Mouse (Mus musculus) layer of hippocampus, adult 9-11 months (tissue): Measurements from ENCODE around the gene Tmem123.
A peak's percentile ranks its signal among the peaks of the same experiment; 100 is the strongest.

Source experiments
- DNase-seq: peaks from one replicate; pipeline ENCODE4 v3.0.0; 2022

Gene Tmem123

DNA sequence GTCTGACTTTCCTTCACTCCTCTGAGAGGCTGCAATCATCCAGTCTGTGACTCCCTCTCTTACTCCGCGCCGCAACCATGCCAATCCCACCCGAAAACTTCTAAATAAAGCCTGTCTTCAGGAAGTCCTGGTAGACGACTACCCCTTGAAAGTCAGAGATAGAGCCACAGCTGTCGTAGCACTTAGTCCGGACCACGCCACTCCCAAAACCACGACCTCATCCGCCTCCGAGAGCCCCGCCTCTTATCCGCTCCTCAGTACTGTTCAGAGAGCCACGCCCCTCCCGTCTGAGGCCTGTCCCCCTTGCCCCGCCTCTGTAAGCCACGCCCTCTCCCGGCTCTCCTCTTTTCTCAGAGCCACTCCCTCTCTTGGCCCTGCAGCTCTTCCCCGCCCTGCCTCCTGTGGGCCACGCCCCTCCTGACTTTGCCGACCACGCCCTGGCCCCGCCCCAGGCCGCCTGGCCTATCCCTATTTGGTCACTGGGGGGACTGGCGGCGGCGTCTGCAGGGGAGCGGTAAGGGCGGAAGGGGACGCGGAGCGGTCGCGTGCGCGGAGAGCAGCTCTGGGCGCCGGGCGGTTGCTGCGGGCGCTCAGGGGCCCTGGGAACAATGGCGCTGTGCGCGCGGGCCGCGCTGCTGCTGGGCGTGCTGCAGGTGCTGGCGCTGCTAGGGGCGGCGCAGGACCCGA lies at the start of gene Tmem123:
Tmem123 (plus strand) TSS at position 428 of the 687 bp plus-strand sequence.
- DNase-seq, result peak; percentile 99

DNA sequence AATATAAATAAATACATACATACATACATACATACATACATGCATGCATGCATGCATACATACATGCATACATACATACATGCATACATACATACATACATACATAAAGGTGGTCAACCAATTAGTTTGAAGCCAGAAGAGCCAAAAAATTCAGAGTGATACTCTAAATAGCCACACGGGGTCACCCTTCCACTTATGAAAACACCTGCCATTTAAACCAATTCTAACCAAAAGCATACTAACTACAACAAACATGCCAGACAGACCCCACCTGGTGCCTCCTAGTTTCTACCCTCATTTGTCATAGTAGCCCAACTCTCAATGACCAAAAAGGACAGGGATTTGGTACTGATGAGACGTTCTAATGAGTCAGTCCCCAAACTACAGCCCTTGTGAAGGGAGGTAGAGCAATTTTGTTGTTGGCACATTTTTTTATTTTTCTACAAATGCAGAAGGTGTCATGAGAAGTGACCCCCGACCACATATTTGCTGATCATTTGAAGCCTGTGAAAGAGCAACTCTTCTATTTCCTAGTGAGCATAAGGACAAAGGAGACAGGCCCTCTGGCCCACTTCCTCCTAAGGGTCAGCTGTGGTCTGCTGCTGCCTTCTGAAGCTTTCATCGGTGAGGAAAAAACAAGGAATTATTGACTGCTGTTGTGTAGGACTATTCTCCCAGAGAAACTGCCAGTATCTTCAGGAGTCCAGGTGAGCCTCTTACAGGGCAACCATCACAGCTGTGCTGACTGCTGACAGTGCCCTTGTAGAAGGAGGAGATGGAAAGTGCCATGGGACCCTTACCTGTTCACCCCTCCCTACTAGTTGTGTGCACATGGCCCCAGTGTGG lies 49.6 kb upstream of the Tmem123 start:
- peak; percentile 21 for DNase-seq

DNA sequence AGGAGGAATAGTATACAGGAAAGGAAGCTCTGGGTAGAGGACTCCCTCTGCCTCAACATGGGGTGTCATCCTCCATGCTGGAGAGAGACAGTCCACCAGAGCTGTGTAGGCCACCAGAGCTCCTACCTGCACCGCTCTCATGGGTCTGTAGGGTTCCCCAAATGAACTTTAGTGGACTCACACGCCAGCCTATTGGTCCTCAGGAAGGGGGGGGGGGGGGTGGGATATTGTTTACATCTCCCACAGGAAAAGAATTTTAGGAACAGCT lies 49.0 kb upstream of the Tmem123 start:
- no peak for DNase-seq

DNA sequence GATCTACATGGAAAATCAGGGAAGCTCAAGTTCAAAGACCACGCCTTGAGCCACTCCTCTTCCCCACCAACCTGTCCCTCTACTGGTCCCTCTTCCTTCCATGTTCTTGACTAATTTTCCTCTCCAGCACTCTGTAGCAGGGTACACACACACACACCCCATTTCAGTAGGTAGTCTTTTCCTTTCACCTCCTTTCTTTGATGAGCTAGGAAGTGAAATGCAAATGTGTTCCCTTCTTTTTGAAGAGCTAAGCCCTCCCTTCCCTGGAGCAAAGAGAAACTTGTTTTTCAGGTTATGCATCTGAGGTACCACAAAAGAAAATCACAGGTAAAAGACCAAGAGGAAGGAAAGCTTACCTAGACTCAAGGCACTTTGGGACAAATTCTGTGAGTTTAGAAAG lies 42.3 kb upstream of the Tmem123 start:
- DNase-seq, result no peak

DNA sequence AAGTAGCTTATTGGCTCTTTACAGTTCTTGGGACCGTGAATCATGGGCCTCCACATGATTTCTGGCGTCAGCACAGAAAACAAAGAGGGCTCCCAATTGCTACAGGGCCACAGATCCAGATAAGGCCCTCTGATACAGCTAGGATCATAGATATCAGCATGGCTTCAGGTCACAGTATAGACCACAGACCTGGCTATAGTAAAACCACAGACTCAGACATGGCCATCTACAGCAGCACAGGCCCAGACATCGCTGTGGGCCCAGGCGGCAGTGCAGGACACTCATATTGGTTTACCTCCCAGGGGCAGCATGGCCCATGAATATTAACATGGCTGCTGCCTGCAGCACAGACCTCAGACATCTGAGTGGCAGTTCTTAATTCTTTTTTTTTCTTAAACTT lies 34.8 kb upstream of the Tmem123 start:
- no peak for DNase-seq

DNA sequence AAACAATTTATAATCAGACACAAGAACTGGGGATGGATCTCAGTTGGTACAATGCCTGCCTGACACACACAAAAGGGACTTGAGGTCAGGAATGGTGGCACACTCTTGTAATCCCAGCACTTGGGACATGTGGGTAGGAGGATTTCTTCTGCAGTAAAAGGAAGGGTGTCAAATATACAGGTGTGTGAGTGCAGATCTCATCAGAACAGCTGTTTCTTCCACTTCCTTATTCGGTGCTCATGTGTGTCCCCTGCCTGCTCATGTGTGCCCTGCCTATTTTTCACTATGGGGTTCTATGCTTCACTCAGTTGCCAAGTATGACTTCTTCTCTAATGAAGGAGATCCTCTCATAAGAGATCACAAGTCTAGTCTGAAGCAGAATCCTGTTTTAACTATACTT lies 21.1 kb upstream of the Tmem123 start:
- no peak for DNase-seq

DNA sequence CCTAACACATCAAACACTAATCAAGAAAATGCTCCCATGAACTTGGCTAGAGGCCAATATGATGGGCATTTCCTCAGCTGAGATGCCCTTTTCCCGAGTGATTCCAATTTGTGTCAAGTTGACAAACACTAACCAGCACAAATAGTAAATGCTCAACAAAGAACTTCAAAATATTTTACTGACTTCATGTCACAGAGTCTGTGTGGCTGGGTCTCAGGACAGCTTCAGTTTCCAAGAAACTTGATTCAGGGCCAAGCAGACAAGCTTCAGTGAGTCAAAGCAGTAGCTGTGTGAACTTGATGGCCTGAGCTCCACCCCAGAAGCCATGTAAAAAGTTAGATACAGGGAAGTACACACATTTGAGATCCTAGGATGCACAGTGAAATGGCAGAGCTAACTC lies 19.7 kb upstream of the Tmem123 start:
- no peak for DNase-seq

DNA sequence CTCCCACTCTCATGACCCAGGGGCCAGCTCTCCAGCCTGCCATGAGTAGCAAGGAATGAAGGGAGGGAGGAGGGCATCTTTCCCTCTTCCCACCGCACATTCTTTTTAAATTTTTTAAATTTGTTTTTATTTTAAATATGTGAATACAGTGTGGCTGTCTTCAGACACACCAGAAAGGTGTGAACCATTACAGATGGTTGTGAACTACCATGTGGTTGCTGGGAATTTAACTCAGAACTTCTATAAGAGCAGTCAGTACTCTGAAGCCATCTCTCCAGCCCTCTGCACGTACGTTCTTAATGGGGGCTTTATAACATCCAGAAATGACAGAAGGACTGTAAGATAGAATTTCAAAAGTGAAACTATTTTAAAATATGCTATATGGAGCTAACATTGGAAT lies 15.0 kb upstream of the Tmem123 start:
- DNase-seq, result no peak

DNA sequence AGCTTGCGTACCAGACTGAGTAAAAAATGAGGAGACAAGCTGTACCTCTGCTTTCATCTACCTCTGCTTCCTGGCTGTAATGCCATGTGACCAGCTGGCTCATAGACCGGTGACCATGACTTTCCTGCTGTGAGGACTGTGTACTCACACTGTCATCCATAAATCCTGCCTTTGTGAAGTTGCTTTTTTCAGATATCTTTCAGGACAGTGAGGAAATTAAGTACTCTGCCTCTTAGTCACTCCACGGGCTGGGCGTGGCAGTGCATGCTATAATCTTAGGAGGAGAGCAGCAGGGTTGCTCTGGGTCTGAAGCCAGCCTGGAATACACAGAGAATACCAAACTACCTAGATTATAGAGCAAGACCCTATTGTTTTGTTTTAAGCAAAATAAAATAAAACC lies 14.3 kb upstream of the Tmem123 start:
- DNase-seq, result no peak

DNA sequence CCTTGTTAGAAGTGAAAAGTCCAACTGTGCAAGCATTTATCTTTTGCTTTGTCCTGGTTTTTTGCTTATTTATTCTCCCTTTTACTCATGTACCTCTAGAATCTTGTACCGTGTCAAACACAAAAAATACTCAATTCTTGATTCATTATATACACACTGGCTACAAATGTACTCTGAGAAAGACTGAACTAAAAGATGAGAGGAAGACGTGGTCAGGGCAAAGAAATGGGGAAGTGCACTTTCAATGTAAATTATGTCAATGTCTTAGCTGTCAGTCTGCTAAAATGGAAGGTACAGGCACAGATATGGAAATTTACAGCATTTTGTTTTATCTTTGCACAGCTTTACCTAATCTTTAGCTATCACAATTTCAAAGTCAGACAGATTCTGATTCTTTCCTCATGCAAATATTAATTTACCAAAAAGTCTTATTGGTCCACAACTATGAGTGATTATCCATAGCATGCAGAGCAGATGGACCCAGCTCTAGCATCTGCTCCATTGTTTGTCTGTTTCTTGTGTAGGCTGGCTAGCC lies 7.9 kb upstream of the Tmem123 start:
- DNase-seq, result no peak

DNA sequence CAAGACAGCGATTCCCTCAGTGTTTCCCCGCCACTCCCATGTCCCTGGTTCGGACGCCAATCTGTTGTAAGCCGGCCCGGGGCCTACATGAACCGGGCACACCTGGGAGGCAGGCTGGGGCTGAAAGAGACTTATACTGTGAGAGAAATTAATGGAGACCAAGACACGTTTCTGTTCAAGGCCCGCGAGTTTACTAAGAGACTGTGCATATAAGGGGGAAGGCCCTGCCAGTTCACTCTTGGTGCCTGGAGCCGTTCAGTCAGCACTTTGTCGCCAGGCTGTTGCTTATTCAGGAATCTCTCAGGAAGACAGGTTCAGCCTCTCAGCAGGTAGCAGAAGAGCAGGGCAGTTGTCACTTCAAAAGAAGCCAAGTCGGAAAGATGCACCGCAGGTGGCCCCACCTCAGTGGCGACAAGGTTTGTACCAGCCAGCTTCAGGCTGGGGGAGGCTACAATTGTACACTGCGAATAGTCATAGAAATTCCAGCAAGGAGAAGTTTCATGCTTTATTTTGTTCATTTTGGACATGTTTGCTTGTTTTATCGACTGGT lies 1.9 kb upstream of the Tmem123 start:
- DNase-seq, result no peak

DNA sequence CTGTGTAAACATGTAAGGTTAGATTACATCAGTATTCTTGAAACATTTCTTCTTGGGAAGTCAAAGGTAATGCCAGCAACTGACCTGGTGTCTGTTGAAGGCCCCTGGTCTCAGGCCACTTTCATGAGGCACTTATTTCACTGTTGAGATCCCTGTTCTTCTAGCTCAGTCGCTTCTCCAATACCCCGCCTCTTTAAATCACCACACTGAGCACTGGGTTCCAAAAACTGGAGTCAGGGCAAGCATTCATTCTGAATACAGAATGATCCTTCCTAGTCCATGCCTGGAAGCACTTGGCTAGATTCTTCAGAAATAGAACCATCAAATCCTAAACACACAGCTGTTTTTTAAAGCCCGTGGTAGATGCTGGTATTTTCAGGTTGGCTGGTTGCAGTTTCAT lies 1.1 kb upstream of the Tmem123 start:
- no peak for DNase-seq

DNA sequence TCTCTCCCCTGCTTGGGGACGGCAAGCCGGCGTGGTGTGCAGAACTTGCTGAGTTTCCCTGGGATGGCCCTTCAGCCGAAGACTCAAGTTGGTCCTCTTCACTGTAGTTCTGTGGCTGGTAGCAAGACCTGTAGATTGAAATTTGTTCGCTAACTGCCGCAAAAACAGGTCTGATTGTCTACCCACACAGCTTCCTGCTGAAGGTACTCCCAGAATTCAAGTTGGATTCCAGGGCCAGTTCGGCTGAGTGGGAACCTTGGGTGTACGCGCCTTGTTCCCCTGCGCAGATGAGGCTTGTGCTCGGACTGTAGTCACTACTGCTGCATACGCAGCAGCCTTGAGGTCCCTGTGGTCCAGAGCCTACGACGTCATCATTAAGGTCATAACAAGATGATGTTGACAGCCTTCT lies 626 bp downstream of the Tmem123 start:
- DNase-seq, result peak; percentile 26

DNA sequence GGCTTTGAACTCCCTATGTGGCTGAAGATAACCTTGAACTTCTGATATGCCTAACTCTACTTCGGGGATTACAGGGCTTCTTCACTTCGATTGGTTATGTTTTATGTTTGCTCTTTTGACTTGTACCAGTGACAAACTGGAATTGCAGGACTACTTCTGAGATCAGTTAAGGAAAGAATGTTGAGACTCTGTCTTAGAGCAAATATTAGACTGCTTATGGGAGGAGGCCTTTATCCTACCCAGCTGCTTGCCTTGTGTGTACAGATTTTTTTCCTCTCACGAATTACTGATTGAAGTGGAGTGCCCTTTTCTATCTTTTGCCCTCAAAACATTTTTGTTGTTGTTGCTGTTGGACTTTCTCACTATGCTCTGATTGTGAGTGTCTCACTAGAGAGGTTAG lies 1.4 kb downstream of the Tmem123 start:
- no peak for DNase-seq

DNA sequence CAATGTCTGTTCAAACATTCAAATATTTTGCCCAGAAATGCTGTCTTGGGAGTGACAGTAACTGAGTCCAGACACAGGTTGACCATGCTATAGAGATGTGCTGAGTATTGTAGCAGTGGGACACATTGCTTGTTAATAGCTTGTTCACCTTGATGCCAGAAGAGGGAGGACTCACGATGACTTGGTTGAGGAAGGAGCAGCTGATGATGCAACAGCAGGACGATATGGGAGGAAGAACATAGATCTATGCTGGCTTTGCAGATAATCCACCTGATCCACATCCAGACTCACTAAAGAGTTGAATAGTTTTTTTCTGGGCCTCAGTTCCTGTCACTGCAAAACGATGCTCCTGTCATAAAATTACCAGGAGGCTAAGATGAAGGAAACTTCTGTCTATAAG lies 2.7 kb downstream of the Tmem123 start:
- DNase-seq, result no peak

DNA sequence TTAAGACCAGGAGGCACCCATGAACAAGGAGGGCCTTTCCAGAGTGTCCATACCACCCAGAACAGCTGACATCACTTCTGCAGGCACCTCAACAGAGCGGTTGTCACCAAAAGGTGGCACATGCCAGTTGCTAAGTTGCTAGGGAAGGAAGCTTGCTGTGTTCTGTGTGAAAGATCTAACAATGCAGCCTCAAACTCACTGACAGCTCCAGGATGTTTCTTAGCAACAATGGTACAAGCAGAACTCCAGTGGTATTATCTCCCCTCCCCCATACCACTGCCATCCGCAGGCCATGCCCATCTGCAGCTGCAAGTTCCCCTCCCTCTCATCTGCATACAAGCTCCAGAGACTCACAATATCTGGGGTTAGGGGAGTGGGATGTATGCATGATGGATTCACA lies 3.7 kb downstream of the Tmem123 start:
- DNase-seq, result no peak

DNA sequence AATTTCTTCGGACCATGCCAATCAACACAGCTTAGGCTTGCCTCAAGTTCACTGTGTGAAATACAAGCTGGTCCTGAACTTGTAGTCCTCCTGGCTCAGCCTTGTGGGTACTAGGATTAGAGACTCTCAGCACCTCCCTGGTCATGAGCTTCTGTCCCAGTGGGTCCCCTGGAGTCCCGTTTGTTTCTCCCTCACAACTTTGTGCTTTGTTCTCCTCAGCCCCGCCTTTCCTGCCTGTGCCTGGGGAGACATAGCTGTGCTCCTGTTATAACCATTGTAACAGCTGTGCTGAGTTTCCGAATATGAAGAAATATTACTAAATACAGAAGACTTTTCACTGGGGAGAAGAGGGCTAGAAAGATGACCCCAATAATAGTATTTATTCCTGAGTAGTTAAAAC lies 5.2 kb downstream of the Tmem123 start:
- no peak for DNase-seq

DNA sequence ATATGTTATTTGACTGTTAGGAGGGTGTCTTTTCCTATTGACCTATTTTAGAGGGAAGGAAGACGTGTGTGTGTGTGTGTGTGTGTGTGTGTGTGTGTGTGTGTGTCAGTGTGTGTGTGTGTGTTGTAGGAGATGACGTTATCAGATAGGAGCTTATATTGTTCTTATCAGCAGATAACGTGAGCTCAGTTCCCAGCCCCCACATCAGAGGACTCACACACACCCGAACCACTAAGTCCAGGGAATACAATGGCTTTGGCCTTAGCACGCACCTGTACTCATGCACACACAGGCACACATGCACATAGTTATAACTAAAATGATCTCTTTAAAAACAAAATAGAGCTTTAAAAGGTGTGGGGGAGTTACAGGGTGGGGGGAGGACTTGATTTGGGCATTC lies 5.7 kb downstream of the Tmem123 start:
- no peak for DNase-seq

DNA sequence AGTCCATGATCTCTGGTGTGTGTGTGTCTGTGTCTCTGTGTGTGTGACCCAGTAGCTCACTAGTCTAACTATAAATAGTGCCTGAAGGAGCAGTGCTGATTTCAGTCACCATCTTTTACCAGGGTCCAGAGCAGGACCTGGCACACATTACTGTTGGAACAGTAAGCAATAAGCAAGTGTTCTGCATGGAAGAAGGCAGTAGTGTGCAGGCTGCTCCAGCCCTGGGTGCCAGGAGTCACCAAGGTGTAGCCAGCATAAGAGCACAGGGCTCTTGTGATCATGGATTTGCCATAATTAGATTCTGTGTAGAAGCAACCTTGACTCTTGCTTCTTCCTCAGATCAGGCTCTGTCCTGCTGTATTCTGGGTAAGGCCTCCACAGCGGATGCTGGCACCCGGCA lies 8.5 kb downstream of the Tmem123 start:
- DNase-seq, result no peak

DNA sequence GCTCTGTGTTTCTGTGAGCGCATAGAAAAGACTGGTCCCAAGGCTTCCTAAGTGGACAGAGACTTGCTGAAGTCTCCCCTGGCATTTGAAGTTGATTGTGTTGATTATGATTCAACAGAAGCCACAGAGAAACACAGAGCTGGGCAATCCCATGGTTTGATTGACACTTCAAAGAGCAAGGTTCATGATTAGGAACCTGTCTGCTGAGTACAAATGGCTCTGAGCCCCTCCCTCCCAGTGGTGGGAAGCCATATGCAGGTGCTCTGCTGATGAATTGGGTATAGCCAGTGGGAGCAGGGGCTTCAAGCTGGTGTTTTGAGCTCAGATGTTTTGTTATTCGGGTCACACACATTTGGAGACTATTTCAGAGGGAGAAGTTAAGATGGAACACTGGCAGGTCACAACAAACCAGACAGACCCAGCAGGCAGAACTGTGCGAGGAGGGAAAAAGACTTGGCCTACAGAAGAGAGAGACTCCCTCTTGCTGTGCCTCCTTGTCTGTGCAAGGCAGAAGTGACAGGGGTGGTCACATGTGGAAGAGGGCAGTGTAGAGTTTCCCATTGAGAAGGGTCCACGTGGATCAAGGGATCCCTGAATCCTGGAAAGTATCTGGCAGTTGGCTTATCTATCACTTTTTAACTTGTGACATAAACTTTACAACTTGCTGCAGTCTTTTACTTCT lies 9.1 kb downstream of the Tmem123 start:
- DNase-seq, result no peak

DNA sequence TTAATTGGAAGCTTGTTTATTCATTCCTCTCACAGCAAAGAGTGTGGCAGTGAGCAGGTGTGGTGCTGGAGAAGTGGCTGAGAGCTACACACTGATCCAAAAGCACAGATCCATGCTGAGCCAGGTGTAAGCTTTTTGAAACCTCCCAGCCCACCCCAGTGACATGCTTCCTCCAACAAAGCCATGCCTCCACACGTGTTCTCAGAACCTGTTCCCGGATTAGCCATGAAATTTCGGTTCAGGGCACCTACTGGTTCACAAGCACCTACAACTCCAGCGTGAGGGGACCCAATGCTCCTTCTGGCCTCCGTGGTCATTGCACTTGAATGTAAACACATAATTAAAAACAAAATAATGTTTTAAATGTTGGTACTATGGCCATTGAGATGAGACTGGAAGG lies 9.8 kb downstream of the Tmem123 start:
- no peak for DNase-seq

DNA sequence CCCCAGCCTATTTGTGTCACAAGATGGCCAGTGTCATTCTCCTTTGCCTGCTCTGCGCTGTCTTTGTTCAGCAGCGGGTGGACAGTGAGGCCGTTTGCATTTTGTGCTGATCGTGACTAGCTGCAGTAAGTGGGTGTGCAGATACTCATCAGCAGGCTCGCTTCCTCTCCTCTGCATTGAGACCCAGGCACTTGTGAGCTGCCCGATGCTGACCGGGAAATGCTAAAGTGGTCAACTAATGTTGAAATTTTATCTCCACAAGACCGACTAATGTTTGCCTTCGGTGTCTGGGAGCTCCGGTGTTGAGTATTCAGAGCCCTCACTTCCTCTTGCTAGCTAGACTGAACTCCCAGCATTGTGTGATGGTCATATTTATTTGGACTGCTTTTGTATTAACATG lies 10.7 kb downstream of the Tmem123 start:
- DNase-seq, result no peak

DNA sequence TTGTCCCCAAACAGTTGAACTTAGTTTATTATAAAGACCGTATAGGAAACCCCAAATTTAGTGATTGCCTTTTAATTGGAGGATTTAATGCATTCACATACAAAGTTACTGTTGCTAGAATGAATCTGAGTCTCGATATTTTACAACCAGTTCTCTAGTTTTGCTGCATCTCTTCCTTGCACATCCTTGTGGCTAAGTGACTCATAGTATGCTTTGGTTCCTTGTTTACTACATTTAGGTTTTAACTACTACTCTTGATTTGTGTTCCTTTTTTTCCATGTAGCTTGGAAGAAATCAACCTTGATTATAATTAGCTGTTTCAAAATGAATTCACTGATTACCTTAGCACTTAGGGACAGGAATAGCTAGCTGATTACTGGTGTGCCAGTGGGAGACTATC lies 11.2 kb downstream of the Tmem123 start:
- DNase-seq, result no peak

DNA sequence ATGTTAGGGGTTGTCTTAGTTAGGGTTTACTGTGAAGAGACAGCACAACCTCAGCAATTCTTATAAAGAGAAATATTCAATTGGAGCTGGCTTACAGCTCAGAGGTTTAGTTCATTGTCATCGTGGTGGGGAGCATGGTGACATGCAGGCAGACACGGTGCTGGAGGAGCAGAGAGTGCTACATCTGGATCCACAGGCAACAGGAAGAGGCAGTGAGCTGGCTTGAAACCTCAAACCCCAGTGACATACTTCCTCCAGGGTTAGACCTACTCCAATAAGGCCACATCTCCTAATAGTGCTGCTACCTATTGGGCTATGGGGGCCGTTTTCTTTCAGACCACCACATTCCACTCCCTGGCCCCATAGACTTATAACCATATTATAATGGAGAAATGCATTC lies 12.1 kb downstream of the Tmem123 start:
- no peak for DNase-seq
